17 mouse cellular contexts compared by ENCODE assay signal in genomic region chr16:49834130-49834693, GRCm38 (mm10). TPM values are rescaled to one million over a fixed set of nuclear protein-coding genes. Genes with fewer than 3 reads are reported as not detected.
A peak's percentile ranks its signal among the peaks of the same experiment; 100 is the strongest.
DNase-seq lines count a peak whose midpoint lies in the region; ATAC-seq lines count a peak whose summit lies in the region.
"Had no signal": no experiment of that assay in that cellular context is flagged by ENCODE, and none has a peak within 500 bp of the region (broad histone marks: within the 10 kb centered on the region; RNA-seq: fewer than 3 reads in every experiment).

No protein-coding gene starts in this region.

- no peaks in the 10 kb centered on the region for H3K36me3 ChIP-seq in forebrain, embryonic 14.5 days (ENCODE audit: control insufficient read depth, insufficient read depth, low read length)
- no peaks in the 10 kb centered on the region for H3K36me3 ChIP-seq in forebrain, embryonic 12.5 days (replicated peaks)
- H3K36me3 ChIP-seq in midbrain, embryonic 15.5 days (replicated peaks): no peaks in the 10 kb centered on the region
- H3K36me3 ChIP-seq in midbrain, embryonic 13.5 days: no peaks in the 10 kb centered on the region
- no peaks in the 10 kb centered on the region for H3K36me3 ChIP-seq in liver, embryonic 15.5 days (replicated peaks)
- H3K36me3 ChIP-seq in kidney, embryonic 14.5 days (ENCODE audit: control insufficient read depth, insufficient read depth, low read length): no peaks in the 10 kb centered on the region
- H3K36me3 ChIP-seq: heart, embryonic 12.5 days; neural tube, embryonic 13.5 days had no signal

- no peak overlapping the region for H3K4me2 ChIP-seq in forebrain, embryonic 14.5 days (ENCODE audit: low read length)
- H3K4me2 ChIP-seq in forebrain, embryonic 12.5 days: no peak overlapping the region
- no peak overlapping the region for H3K4me2 ChIP-seq in midbrain, embryonic 15.5 days
- H3K4me2 ChIP-seq in midbrain, embryonic 13.5 days (replicated peaks): no peak overlapping the region
- H3K4me2 ChIP-seq in liver, embryonic 15.5 days: no peak overlapping the region; the same call in 1 of the 2 replicates
- H3K4me2 ChIP-seq in kidney, embryonic 14.5 days (replicated peaks; ENCODE audit: low read depth, low read length): no peak overlapping the region
- H3K4me2 ChIP-seq: heart, embryonic 12.5 days; neural tube, embryonic 13.5 days had no signal

- 54% methylated on average over 4 of the region's 4 CpGs for WGBS in forebrain, embryonic 14.5 days
- WGBS in forebrain, embryonic 12.5 days: 60% methylated on average over 4 of the region's 4 CpGs
- WGBS in midbrain, embryonic 15.5 days: 48% methylated on average over 4 of the region's 4 CpGs
- WGBS in midbrain, embryonic 13.5 days: 58% methylated on average over 4 of the region's 4 CpGs
- 10% methylated on average over 4 of the region's 4 CpGs for WGBS in liver, embryonic 15.5 days (ENCODE audit: insufficient replicate concordance)
- 79% methylated on average over 4 of the region's 4 CpGs for WGBS in kidney, embryonic 14.5 days

- no peaks in the 10 kb centered on the region for H3K9me3 ChIP-seq in forebrain, embryonic 14.5 days (replicated peaks; ENCODE audit: control insufficient read depth, low read length)
- no peaks in the 10 kb centered on the region for H3K9me3 ChIP-seq in forebrain, embryonic 12.5 days
- no peaks in the 10 kb centered on the region for H3K9me3 ChIP-seq in midbrain, embryonic 15.5 days
- H3K9me3 ChIP-seq in midbrain, embryonic 13.5 days: no peaks in the 10 kb centered on the region
- H3K9me3 ChIP-seq in liver, embryonic 15.5 days (replicated peaks): no peaks in the 10 kb centered on the region
- no peaks in the 10 kb centered on the region for H3K9me3 ChIP-seq in kidney, embryonic 14.5 days (ENCODE audit: control insufficient read depth, low read length)
- H3K9me3 ChIP-seq: heart, embryonic 12.5 days; neural tube, embryonic 13.5 days had no signal

- H3K27ac ChIP-seq in forebrain, embryonic 14.5 days (ENCODE audit: low read depth, low read length): 0 out of 2 replicates have a peak overlapping the region, but pooled peaks have one; percentile 21
- no peak overlapping the region for H3K27ac ChIP-seq in forebrain, embryonic 12.5 days
- no peak overlapping the region for H3K27ac ChIP-seq in midbrain, embryonic 15.5 days
- no peak overlapping the region for H3K27ac ChIP-seq in midbrain, embryonic 13.5 days
- peak overlapping the region; percentile 67 for H3K27ac ChIP-seq in liver, embryonic 15.5 days (replicated peaks)
- H3K27ac ChIP-seq in kidney, embryonic 14.5 days (ENCODE audit: low read depth, low read length): no peak overlapping the region
- H3K27ac ChIP-seq: neural tube, embryonic 13.5 days had no signal

- no peaks in the 10 kb centered on the region for H3K27me3 ChIP-seq in forebrain, embryonic 14.5 days (replicated peaks; ENCODE audit: control insufficient read depth, insufficient read depth, low read length)
- H3K27me3 ChIP-seq in forebrain, embryonic 12.5 days: no peaks in the 10 kb centered on the region
- no peaks in the 10 kb centered on the region for H3K27me3 ChIP-seq in midbrain, embryonic 15.5 days (replicated peaks)
- no peaks in the 10 kb centered on the region for H3K27me3 ChIP-seq in midbrain, embryonic 13.5 days
- H3K27me3 ChIP-seq in liver, embryonic 15.5 days: no peaks in the 10 kb centered on the region
- H3K27me3 ChIP-seq in kidney, embryonic 14.5 days (ENCODE audit: control insufficient read depth, insufficient read depth, low read length): no peaks in the 10 kb centered on the region
- H3K27me3 ChIP-seq: heart, embryonic 12.5 days; neural tube, embryonic 13.5 days had no signal

- no peak overlapping the region for H3K9ac ChIP-seq in forebrain, embryonic 14.5 days (ENCODE audit: low read length)
- H3K9ac ChIP-seq in forebrain, embryonic 12.5 days: no peak overlapping the region
- no peak overlapping the region for H3K9ac ChIP-seq in midbrain, embryonic 15.5 days
- H3K9ac ChIP-seq in midbrain, embryonic 13.5 days (replicated peaks): no peak overlapping the region
- H3K9ac ChIP-seq in liver, embryonic 15.5 days: peak overlapping the region; percentile 11; the same call in 1 of the 2 replicates
- H3K9ac ChIP-seq in kidney, embryonic 14.5 days (ENCODE audit: low read depth, low read length): no peak overlapping the region
- H3K9ac ChIP-seq: heart, embryonic 12.5 days; neural tube, embryonic 13.5 days had no signal

- DNase-seq in forebrain, embryonic 14.5 days (ENCODE audit: low spot score): peak; percentile 46
- DNase-seq in spleen, postnatal 36 days (ENCODE audit: low spot score in 2 of 2): no peak
- DNase-seq: adrenal gland, postnatal 14 days; cerebellum, adult 2 months; heart, postnatal 36 days; kidney, adult 18-20 months; kidney, postnatal 14 days; layer of hippocampus, adult 9-11 months had no signal

- H3K4me3 ChIP-seq in forebrain, embryonic 14.5 days (ENCODE audit: low read depth, low read length): no peak overlapping the region
- no peak overlapping the region for H3K4me3 ChIP-seq in forebrain, embryonic 12.5 days (replicated peaks)
- no peak overlapping the region for H3K4me3 ChIP-seq in midbrain, embryonic 15.5 days
- no peak overlapping the region for H3K4me3 ChIP-seq in midbrain, embryonic 13.5 days (replicated peaks)
- no peak overlapping the region for H3K4me3 ChIP-seq in liver, embryonic 15.5 days (replicated peaks)
- H3K4me3 ChIP-seq in kidney, embryonic 14.5 days (ENCODE audit: low read length): no peak overlapping the region
- H3K4me3 ChIP-seq: erythroblast, embryonic 14.5 days; heart, embryonic 12.5 days; neural tube, embryonic 13.5 days had no signal

- no peak for ATAC-seq in forebrain, embryonic 14.5 days
- ATAC-seq in forebrain, embryonic 12.5 days (ENCODE audit: low FRiP score): no peak
- ATAC-seq in midbrain, embryonic 15.5 days (replicated peaks): 0 out of 2 replicates have a peak, but pooled peaks have one; percentile 17
- ATAC-seq in midbrain, embryonic 13.5 days: no peak
- ATAC-seq in liver, embryonic 15.5 days (ENCODE audit: insufficient read depth): no peak
- peak; percentile 69 for ATAC-seq in megakaryocyte-erythroid progenitor cell, adult 5-6 weeks (replicated peaks; ENCODE audit: low FRiP score, low TSS enrichment, poor library complexity, severe bottlenecking)
- no peak for ATAC-seq in kidney, embryonic 14.5 days (ENCODE audit: low FRiP score, low TSS enrichment)

- H3K4me1 ChIP-seq in forebrain, embryonic 14.5 days (ENCODE audit: control insufficient read depth, insufficient read depth, low read length): no peaks in the 10 kb centered on the region
- no peaks in the 10 kb centered on the region; the same call in 1 of the 2 replicates for H3K4me1 ChIP-seq in forebrain, embryonic 12.5 days
- H3K4me1 ChIP-seq in midbrain, embryonic 15.5 days: 0 out of 2 replicates have a peak, but pooled peaks cover 3% of the 10 kb centered on the region
- H3K4me1 ChIP-seq in midbrain, embryonic 13.5 days (replicated peaks): 0 out of 2 replicates have a peak, but pooled peaks cover 7% of the 10 kb centered on the region
- peaks cover 49% of the 10 kb centered on the region for H3K4me1 ChIP-seq in liver, embryonic 15.5 days (replicated peaks)
- no peaks in the 10 kb centered on the region for H3K4me1 ChIP-seq in kidney, embryonic 14.5 days (ENCODE audit: control insufficient read depth, insufficient read depth, low read length)

RNA-seq across cellular contexts. Expression of gene Cd47, which starts 33.9 kb away (rescaled TPM):
- polyA plus RNA-seq in forebrain, embryonic 14.5 days (2014; fragmentation: Nextera tagmentation; extraction: Ambion mirVana): 97.9 and 120 TPM in 2 replicates
- polyA plus RNA-seq in forebrain, embryonic 12.5 days (2016; fragmentation: Nextera tagmentation; extraction: Ambion mirVana): 61.0 and 61.4 TPM in 2 replicates
- polyA plus RNA-seq in midbrain, embryonic 15.5 days (2015; fragmentation: Nextera tagmentation; extraction: Ambion mirVana): 131 and 134 TPM in 2 replicates
- polyA plus RNA-seq in midbrain, embryonic 13.5 days (2015; fragmentation: Nextera tagmentation; extraction: Ambion mirVana): 94.8 and 121 TPM in 2 replicates
- 266 and 301 TPM in 2 replicates for polyA plus RNA-seq in liver, embryonic 15.5 days (2015; fragmentation: Nextera tagmentation; extraction: Ambion mirVana)
- total RNA-seq in megakaryocyte-erythroid progenitor cell, adult 5-6 weeks (2014; fragmentation: Nextera tagmentation): 237 and 252 TPM in 2 replicates
- total RNA-seq in megakaryocyte-erythroid progenitor cell, adult 5-6 weeks (2017): 166 and 180 TPM in 2 replicates
- 72.8 and 82.9 TPM in 2 replicates for polyA plus RNA-seq in kidney, embryonic 14.5 days (2014; fragmentation: Nextera tagmentation; extraction: Ambion mirVana)

Comparison
In these comparisons a context has a peak if more than half of its experiments do, and no peak if none do; other contexts are left out.
1. ATAC-seq: peak in midbrain, embryonic 15.5 days (single experiment) and megakaryocyte-erythroid progenitor cell, adult 5-6 weeks (single experiment); none in forebrain, embryonic 14.5 days (single experiment), forebrain, embryonic 12.5 days (single experiment), midbrain, embryonic 13.5 days (single experiment), liver, embryonic 15.5 days (single experiment) and kidney, embryonic 14.5 days (single experiment).
2. H3K27ac ChIP-seq: peak in forebrain, embryonic 14.5 days (single experiment) and liver, embryonic 15.5 days (single experiment); none in forebrain, embryonic 12.5 days (single experiment), midbrain, embryonic 15.5 days (single experiment), midbrain, embryonic 13.5 days (single experiment) and kidney, embryonic 14.5 days (single experiment).